Mouse (Mus musculus) lung, adult 2 months (tissue): Measurements from ENCODE around the gene Best1.

Experiments
- CTCF ChIP-seq: fragments of 200-500 bp; IDR thresholded peaks from 2 replicates; pipeline ENCODE4 v1.5.1; 2011; ENCODE audit warnings: mild to moderate bottlenecking, low read length, control low read depth; ENCODE audit not compliant: insufficient read depth
- POLR2A ChIP-seq: fragments of 200-500 bp; IDR thresholded peaks from 2 replicates; pipeline ENCODE4 v1.6.1; 2011; ENCODE audit warnings: low read depth, mild to moderate bottlenecking, control low read depth, low read length, borderline replicate concordance; ENCODE audit errors: extremely low read depth

DNA sequence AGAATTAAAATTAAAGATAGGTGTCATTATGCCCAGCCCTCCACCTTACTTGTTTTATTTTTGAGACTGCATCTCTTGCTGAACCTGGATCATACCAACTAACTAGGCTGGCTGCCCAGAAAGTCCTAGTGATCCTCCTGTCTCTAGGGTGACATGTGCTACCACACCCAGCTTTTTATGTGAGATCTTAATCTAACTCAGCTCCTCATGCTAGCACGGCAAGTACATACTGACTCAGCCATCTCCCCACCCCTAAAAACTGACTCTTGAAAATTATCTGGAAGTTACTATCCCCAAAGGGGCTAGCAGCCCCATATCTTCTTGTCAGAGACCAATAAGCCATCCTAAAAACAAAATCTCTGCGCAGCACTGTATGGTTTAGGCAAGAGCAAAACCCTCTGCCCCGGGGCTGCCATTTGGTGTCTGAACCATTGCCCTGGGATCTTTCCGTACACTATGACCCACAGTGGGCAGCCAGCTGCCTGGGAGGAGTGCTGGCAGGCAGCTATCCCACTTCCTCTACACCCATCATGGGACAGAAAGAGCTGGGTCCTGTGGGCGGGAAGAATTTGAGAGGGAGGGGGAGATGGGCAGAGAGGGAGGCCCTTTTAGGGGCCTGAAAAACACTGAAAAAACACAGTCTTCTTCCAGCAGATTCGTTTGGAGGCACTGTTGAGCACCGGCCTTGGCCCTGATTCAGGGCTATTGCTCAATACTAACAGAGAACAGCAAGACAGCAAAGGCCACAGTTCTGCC is 47.2 kb downstream of the Best1 start:
- TF ChIP-seq CTCF (no peak), POLR2A (peak; percentile 45; the same call in 1 of the 2 replicates)
